Mouse (Mus musculus) erythroblast, embryonic 14.5 days (primary cell): ENCODE measurements at regions not wholly inside any gene's neighbourhood (a gene's known extent, or its start where the extent isn't known, plus 50 kb on each side); places are given as distances from the start of the nearest gene placed in this dataset.

Experiments used
- GATA1 ChIP-seq: IDR thresholded peaks from 2 replicates; pipeline ENCODE4 v1.6.1; 2012; ENCODE audit warnings: low read length, inconsistent platforms, mixed read lengths
- TAL1 ChIP-seq: IDR thresholded peaks from 3 replicates; pipeline ENCODE4 v1.6.1; 2012; ENCODE audit warnings: low read length, inconsistent platforms, mixed read lengths

GRCm38 (mm10) chr4:105286299-105286698 lies 129.2 kb downstream of the Plpp3 start:
- TF ChIP-seq GATA1: no peak
- no peak for TF ChIP-seq TAL1
